Mouse (Mus musculus) neural tube, embryonic 14.5 days (tissue): ENCODE data around the gene Dpp9. TPM values are rescaled to one million over a fixed set of nuclear protein-coding genes. Genes with fewer than 3 reads are reported as not detected.
A peak's percentile ranks its signal among the peaks of the same experiment; 100 is the strongest.
"Not testable (repeated sequence)": the region's sequence is repeated elsewhere in the genome, so short reads cannot be mapped to it uniquely, and the experiment has no call there.

Source experiments
- ATAC-seq: fragments of 200-750 bp; cut with Nextera tagmentation; 2 replicates; pipeline ENCODE4 v1.8.0; 2017; ENCODE audit warnings: low read depth, mild to moderate bottlenecking, moderate TSS enrichment, moderate library complexity
- H3K27ac ChIP-seq: fragments of 300-500 bp; sonication (generic); 2 replicates; pipeline ENCODE4 v1.5.1; 2014; ENCODE audit warnings: low read depth, mild to moderate bottlenecking, control low read depth, low read length, moderate library complexity, mixed read lengths
- H3K27me3 ChIP-seq: fragments of 300-500 bp; sonication (generic); 2 replicates; pipeline ENCODE4 v1.6.1; 2014; ENCODE audit warnings: low read length; ENCODE audit not compliant: control insufficient read depth, insufficient read depth
- H3K36me3 ChIP-seq: fragments of 300-500 bp; sonication (generic); 2 replicates; pipeline ENCODE4 v1.6.1; 2014; ENCODE audit warnings: low read length, mixed read lengths; ENCODE audit not compliant: control insufficient read depth, insufficient read depth
- H3K4me1 ChIP-seq: fragments of 300-500 bp; sonication (generic); 2 replicates; pipeline ENCODE4 v1.6.1; 2014; ENCODE audit warnings: low read length; ENCODE audit not compliant: control insufficient read depth, insufficient read depth
- H3K4me2 ChIP-seq: fragments of 300-500 bp; sonication (generic); 2 replicates; pipeline ENCODE4 v1.6.1; 2014; ENCODE audit warnings: mild to moderate bottlenecking, low read depth, low read length, control low read depth
- H3K4me3 ChIP-seq: fragments of 300-500 bp; sonication (generic); 2 replicates; pipeline ENCODE4 v1.5.1; 2014; ENCODE audit warnings: low read depth, low read length, control low read depth, mixed read lengths
- H3K9ac ChIP-seq: fragments of 300-500 bp; sonication (generic); replicated peaks from 2 replicates; pipeline ENCODE4 v1.6.1; 2014; ENCODE audit warnings: low read depth, mild to moderate bottlenecking, control low read depth, low read length, mixed read lengths
- H3K9me3 ChIP-seq: fragments of 300-500 bp; sonication (generic); 2 replicates; pipeline ENCODE4 v1.6.1; 2016; ENCODE audit warnings: low read length; ENCODE audit not compliant: control insufficient read depth
- WGBS: fragments of 180-500 bp; shearing (Covaris S2); extraction: QIAGEN DNeasy Blood & Tissue Kit; methylation state at CpG from one replicate; pipeline ENCODE4 v1.1.7; 2014; 5-methylcytosine and 5-hydroxymethylcytosine counted together
- polyA plus RNA-seq: library from polyadenylated mRNA; unstranded; fragments of >200 nt; fragmentation: Nextera tagmentation; extraction: Ambion mirVana; gene quantifications from 2 replicates; pipeline ENCODE4 v1.2.1, GENCODE M21; 2014

Dpp9 gene
- polyA plus RNA-seq, 1 experiment from 2014 or later = 21.0 TPM

GRCm38 (mm10) chr17:56258269-56258668 is 39.6 kb upstream of the Dpp9 start:
- 95% methylated on average over 19 of the region's 19 CpGs for WGBS
- not testable (repeated sequence) for H3K27ac ChIP-seq, H3K4me2 ChIP-seq, ATAC-seq, H3K4me3 ChIP-seq, H3K9me3 ChIP-seq, H3K9ac ChIP-seq, H3K27me3 ChIP-seq
- Histone ChIP-seq H3K4me1 (peaks cover 38% of the 10 kb centered on the region), H3K36me3 (peaks cover 27% of the 10 kb centered on the region)

- ATAC-seq = peak; percentile 1; the same call in 1 of the 2 replicates
These were observed 38.6 kb upstream of the Dpp9 start for GRCm38 (mm10) chr17:56257181-56257894.

GRCm38 (mm10) chr17:56256239-56256881 is 37.7 kb upstream of the Dpp9 start, which contains the start of gene Fem1a:
TSS of gene Fem1a (plus strand) at chr17:56256810.
- under 1% methylated on average over 28 of the region's 28 CpGs for WGBS
- peak within 1 kb of the TSS; percentile 89 for H3K27ac ChIP-seq
- H3K36me3 ChIP-seq = peaks cover 13% of the 10 kb centered on the region
- peak within 1 kb of the TSS; percentile 91 for H3K4me2 ChIP-seq
- peak within 1 kb of the TSS; percentile 65 for H3K9ac ChIP-seq
- peaks cover 35% of the 10 kb centered on the region for H3K4me1 ChIP-seq
- no peaks in the 10 kb centered on the region for H3K9me3 ChIP-seq
- peak; percentile 93 for ATAC-seq
- peak within 1 kb of the TSS; percentile 59 for H3K4me3 ChIP-seq
- no peaks in the 10 kb centered on the region for H3K27me3 ChIP-seq

More at GRCm38 (mm10) chr17:56257181-56257894, 38.6 kb upstream of the Dpp9 start:
- H3K4me2 ChIP-seq = peak overlapping the region; percentile 91
- H3K4me1 ChIP-seq = peaks cover 35% of the 10 kb centered on the region
- H3K9me3 ChIP-seq = no peaks in the 10 kb centered on the region
- peak overlapping the region; percentile 72 for H3K27ac ChIP-seq
- H3K4me3 ChIP-seq = peak overlapping the region; percentile 59
- H3K27me3 ChIP-seq = no peaks in the 10 kb centered on the region
- peaks cover 20% of the 10 kb centered on the region for H3K36me3 ChIP-seq
- WGBS = 16% methylated on average over 37 of the region's 58 CpGs
- peak overlapping the region; percentile 65 for H3K9ac ChIP-seq

GRCm38 (mm10) chr17:56255863-56256238 is 37.1 kb upstream of the Dpp9 start:
- Histone ChIP-seq H3K4me2 (peak overlapping the region; percentile 65), H3K9me3 (no peaks in the 10 kb centered on the region), H3K27ac (peak overlapping the region; percentile 89), H3K4me3 (peak overlapping the region; percentile 59), H3K4me1 (peaks cover 31% of the 10 kb centered on the region), H3K9ac (peak overlapping the region; percentile 46), H3K27me3 (no peaks in the 10 kb centered on the region), H3K36me3 (peaks cover 11% of the 10 kb centered on the region; the same call in 1 of the 2 replicates)
- ATAC-seq = peak; percentile 93
- under 1% methylated on average over 32 of the region's 32 CpGs for WGBS

GRCm38 (mm10) chr17:56255429-56255828 is 36.7 kb upstream of the Dpp9 start:
- peak overlapping the region; percentile 65; the same call in 1 of the 2 replicates for H3K4me2 ChIP-seq
- no peaks in the 10 kb centered on the region for H3K27me3 ChIP-seq
- peaks cover 11% of the 10 kb centered on the region; the same call in 1 of the 2 replicates for H3K36me3 ChIP-seq
- peak; percentile 16 for ATAC-seq
- WGBS = 18% methylated on average over 9 of the region's 9 CpGs
- no peaks in the 10 kb centered on the region for H3K9me3 ChIP-seq
- peak overlapping the region; percentile 89 for H3K27ac ChIP-seq
- peaks cover 31% of the 10 kb centered on the region for H3K4me1 ChIP-seq
- H3K4me3 ChIP-seq = peak overlapping the region; percentile 59; the same call in 1 of the 2 replicates
- H3K9ac ChIP-seq = 0 out of 2 replicates have a peak overlapping the region, but pooled peaks have one; percentile 8

GRCm38 (mm10) chr17:56254695-56255094 is 36.0 kb upstream of the Dpp9 start:
- Histone ChIP-seq H3K9me3 (no peaks in the 10 kb centered on the region), H3K4me3 (no peak overlapping the region), H3K4me1 (peaks cover 24% of the 10 kb centered on the region), H3K27me3 (no peaks in the 10 kb centered on the region), H3K27ac (peak overlapping the region; percentile 89; the same call in 1 of the 2 replicates), H3K4me2 (peak overlapping the region; percentile 65; the same call in 1 of the 2 replicates), H3K36me3 (peaks cover 7% of the 10 kb centered on the region; the same call in 1 of the 2 replicates), H3K9ac (0 out of 2 replicates have a peak overlapping the region, but pooled peaks have one; percentile 8)
- no peak for ATAC-seq
- 82% methylated on average over 4 of the region's 4 CpGs for WGBS

- H3K4me2 ChIP-seq = peak overlapping the region; percentile 2; the same call in 1 of the 2 replicates
- H3K27me3 ChIP-seq = no peaks in the 10 kb centered on the region
- peaks cover 9% of the 10 kb centered on the region; the same call in 1 of the 2 replicates for H3K4me1 ChIP-seq
- H3K9ac ChIP-seq = no peak overlapping the region
- no peaks in the 10 kb centered on the region for H3K36me3 ChIP-seq
- no peak overlapping the region for H3K4me3 ChIP-seq
- H3K27ac ChIP-seq = peak overlapping the region; percentile 65
- no peaks in the 10 kb centered on the region for H3K9me3 ChIP-seq
- ATAC-seq = peak; percentile 36; the same call in 1 of the 2 replicates
- 24% methylated on average over 6 of the region's 6 CpGs for WGBS
These were observed 32.6 kb upstream of the Dpp9 start for GRCm38 (mm10) chr17:56251136-56251829.

GRCm38 (mm10) chr17:56245608-56246007 is 26.9 kb upstream of the Dpp9 start:
- Histone ChIP-seq H3K4me2 (no peak overlapping the region), H3K9me3 (no peaks in the 10 kb centered on the region), H3K27me3 (no peaks in the 10 kb centered on the region), H3K4me3 (no peak overlapping the region), H3K36me3 (no peaks in the 10 kb centered on the region), H3K4me1 (peaks cover 2% of the 10 kb centered on the region; the same call in 1 of the 2 replicates), H3K27ac (no peak overlapping the region), H3K9ac (no peak overlapping the region)
- no peak for ATAC-seq
- WGBS = 41% methylated on average over 7 of the region's 7 CpGs
